Mouse (Mus musculus) MEL (cell line): ENCODE results near the gene Cgref1.

ENCODE experiments used
- CHD1 ChIP-seq: IDR thresholded peaks from 2 replicates; pipeline ENCODE4 v1.6.1; 2012; ENCODE audit warnings: low read depth, mild to moderate bottlenecking, inconsistent platforms, low read length, improper control_type of control experiment
- CTCF ChIP-seq, 3 experiments: IDR thresholded peaks in 2 of 3; conservative IDR thresholded peaks in 1 of 3; 2 replicates each; pipeline ENCODE4 v1.5.1; 2011 to 2012; ENCODE audit warnings: low read length in 3 of 3, low read depth in 2 of 3, mild to moderate bottlenecking in 2 of 3, improper control_type of control experiment in 1 of 3, inconsistent platforms in 1 of 3, mixed read lengths in 1 of 3, moderate library complexity in 1 of 3; ENCODE audit not compliant: control insufficient read depth in 1 of 3, insufficient read depth in 1 of 3, poor library complexity in 1 of 3, severe bottlenecking in 1 of 3
- E2F4 ChIP-seq: IDR thresholded peaks from 2 replicates; pipeline ENCODE4 v1.6.1; 2011; ENCODE audit warnings: low read depth, low read length, improper control_type of control experiment, borderline replicate concordance
- EP300 ChIP-seq, 2 experiments: IDR thresholded peaks; 2 replicates each; pipeline ENCODE4 v1.6.1; 2011; ENCODE audit warnings: improper control_type of control experiment in 2 of 2, low read length in 2 of 2, low read depth in 1 of 2, mild to moderate bottlenecking in 1 of 2
- GATA1 ChIP-seq: IDR thresholded peaks from 2 replicates; pipeline ENCODE4 v1.6.1; 2011; ENCODE audit warnings: low read depth, low read length, improper control_type of control experiment
- KAT2A ChIP-seq: conservative IDR thresholded peaks from 2 replicates; pipeline ENCODE4 v1.6.1; 2012; ENCODE audit warnings: low read depth, low read length, improper control_type of control experiment, inconsistent platforms
- MAFK ChIP-seq: IDR thresholded peaks from 2 replicates; pipeline ENCODE4 v1.6.1; 2011; ENCODE audit warnings: low read depth, mild to moderate bottlenecking, low read length, improper control_type of control experiment, borderline replicate concordance
- MAX ChIP-seq: IDR thresholded peaks from 2 replicates; pipeline ENCODE4 v1.6.1; 2011; ENCODE audit warnings: low read length, improper control_type of control experiment
- MAZ ChIP-seq: IDR thresholded peaks from 2 replicates; pipeline ENCODE4 v1.6.1; 2012; ENCODE audit warnings: low read depth, mild to moderate bottlenecking, inconsistent platforms, low read length, improper control_type of control experiment
- MYC ChIP-seq: IDR thresholded peaks from 2 replicates; pipeline ENCODE4 v1.6.1; 2011; ENCODE audit warnings: low read depth, mild to moderate bottlenecking, low read length, improper control_type of control experiment, moderate library complexity
- POLR2A ChIP-seq, 2 experiments: IDR thresholded peaks; 2 replicates each; pipeline ENCODE4 v1.6.1; 2011 to 2012; ENCODE audit warnings: low read length in 2 of 2, mild to moderate bottlenecking in 2 of 2, control low read depth in 1 of 2, improper control_type of control experiment in 1 of 2, low read depth in 1 of 2, moderate library complexity in 1 of 2; ENCODE audit not compliant: control insufficient read depth in 1 of 2, insufficient read depth in 1 of 2, poor library complexity in 1 of 2
- TCF12 ChIP-seq: IDR thresholded peaks from 2 replicates; pipeline ENCODE4 v1.6.1; 2014; ENCODE audit warnings: low read depth, mild to moderate bottlenecking, inconsistent platforms, low read length, improper control_type of control experiment, moderate library complexity
- ZC3H11A ChIP-seq: IDR thresholded peaks from 2 replicates; pipeline ENCODE4 v1.6.1; 2012; ENCODE audit warnings: low read depth, mild to moderate bottlenecking, inconsistent platforms, low read length, improper control_type of control experiment

- TF ChIP-seq CTCF (IDR thresholded peaks at IDR 0.05 in 2 of 3, conservative IDR thresholded peaks at IDR 0.05 in 1 of 3; ENCODE audit: control insufficient read depth in 1 of 3, insufficient read depth in 1 of 3, low read depth in 2 of 3, low read length in 3 of 3, poor library complexity in 1 of 3, severe bottlenecking in 1 of 3) (no peak), MAFK (no peak), POLR2A (IDR thresholded peaks at IDR 0.05; ENCODE audit: control insufficient read depth in 1 of 2, insufficient read depth in 1 of 2, low read depth in 1 of 2, low read length in 2 of 2, poor library complexity in 1 of 2) (no peak; a peak in 1 of 4 replicates), KAT2A (no peak), ZC3H11A (no peak), E2F4 (no peak), GATA1 (no peak), MYC (no peak), CHD1 (no peak), MAZ (no peak), MAX (no peak), TCF12 (no peak), EP300 (IDR thresholded peaks at IDR 0.05; ENCODE audit: low read depth in 1 of 2, low read length in 2 of 2) (no peak)
Measured at GRCm38 (mm10) chr5:30955751-30956150, 10.4 kb upstream of the Cgref1 start.
